ENCODE assay signal across 13 mouse cellular contexts in genomic region chr5:65019109-65019508, GRCm38 (mm10). TPM values are rescaled to one million over a fixed set of nuclear protein-coding genes. Genes with fewer than 3 reads are reported as not detected.
DNase-seq lines count a peak whose midpoint lies in the region; ATAC-seq lines count a peak whose summit lies in the region.
"Had no signal": no experiment of that assay in that cellular context is flagged by ENCODE, and none has a peak within 500 bp of the region (broad histone marks: within the 10 kb centered on the region; RNA-seq: fewer than 3 reads in every experiment).

No protein-coding gene starts in this region.

- WGBS in intestine, embryonic 16.5 days = 81% methylated on average over 8 of the region's 8 CpGs

- H3K4me2 ChIP-seq in intestine, embryonic 16.5 days (ENCODE audit: low read depth, low read length) = no peak overlapping the region
- H3K4me2 ChIP-seq: lung, embryonic 14.5 days; midbrain, embryonic 13.5 days; neural tube, embryonic 12.5 days had no signal

- no peak overlapping the region for H3K9ac ChIP-seq in intestine, embryonic 16.5 days (ENCODE audit: low read depth, low read length)
- H3K9ac ChIP-seq: lung, embryonic 14.5 days; midbrain, embryonic 13.5 days; neural tube, embryonic 12.5 days had no signal

- no peak overlapping the region for H3K27ac ChIP-seq in intestine, embryonic 16.5 days (ENCODE audit: low read length)
- H3K27ac ChIP-seq: heart, embryonic 10.5 days; neural tube, embryonic 12.5 days; stomach, postnatal 0 days had no signal

- no peak overlapping the region for H3K4me3 ChIP-seq in intestine, embryonic 16.5 days (ENCODE audit: low read length)
- H3K4me3 ChIP-seq: heart, embryonic 10.5 days; midbrain, embryonic 13.5 days; neural tube, embryonic 12.5 days had no signal

- no peaks in the 10 kb centered on the region for H3K27me3 ChIP-seq in intestine, embryonic 16.5 days (replicated peaks; ENCODE audit: control insufficient read depth, insufficient read depth, low read length)
- H3K27me3 ChIP-seq: CH12.LX; midbrain, embryonic 13.5 days; neural tube, embryonic 12.5 days had no signal

- ATAC-seq in activated CD4-positive, CD25-positive, alpha-beta regulatory T cell, adult 4 months = peak; percentile 50
- ATAC-seq in megakaryocyte progenitor cell, adult 5-6 weeks (replicated peaks; ENCODE audit: poor library complexity) = peak; percentile 82
- ATAC-seq in intestine, embryonic 16.5 days = no peak

- peak; percentile 14 for DNase-seq in kidney, adult 9 months
- DNase-seq in kidney, adult 8-10 months = no peak
- peak; percentile 69 for DNase-seq in CD4-positive helper T cell, adult 2 months (ENCODE audit: low read depth, low spot score)
- DNase-seq in adipocyte (ENCODE audit: low spot score) = no peak

- H3K4me1 ChIP-seq in intestine, embryonic 16.5 days (ENCODE audit: control insufficient read depth, insufficient read depth, low read length) = no peaks in the 10 kb centered on the region
- H3K4me1 ChIP-seq: heart, embryonic 10.5 days; neural tube, embryonic 12.5 days had no signal

- no peaks in the 10 kb centered on the region for H3K9me3 ChIP-seq in intestine, embryonic 16.5 days (ENCODE audit: control insufficient read depth, low read length)
- H3K9me3 ChIP-seq: heart, embryonic 10.5 days; midbrain, embryonic 13.5 days; neural tube, embryonic 12.5 days had no signal

- H3K36me3 ChIP-seq in intestine, embryonic 16.5 days (ENCODE audit: control insufficient read depth, insufficient read depth, low read length) = peaks cover 8% of the 10 kb centered on the region
- H3K36me3 ChIP-seq: midbrain, embryonic 13.5 days; neural tube, embryonic 12.5 days had no signal

RNA-seq across cellular contexts. Expression of gene Fam114a1, which starts 49.2 kb away (rescaled TPM):
- polyA plus RNA-seq in activated CD4-positive, CD25-positive, alpha-beta regulatory T cell, adult 4 months (2017; shearing (Covaris generic)) = 1 to 10 TPM; 1.7 to 2.2 TPM
- total RNA-seq in megakaryocyte progenitor cell, adult 5-6 weeks (2015) = 5.6 and 7.1 TPM in 2 replicates
- total RNA-seq in megakaryocyte progenitor cell, adult 5-6 weeks (2017) = 5.2 and 7.4 TPM in 2 replicates
- polyA plus RNA-seq in intestine, embryonic 16.5 days (2015; fragmentation: Nextera tagmentation; extraction: Ambion mirVana) = 38.5 and 38.8 TPM in 2 replicates

RNA-seq across cellular contexts. Expression of gene Tlr6, which starts 59.2 kb away (rescaled TPM):
- 1 to 10 TPM; 6.7 to 8.7 TPM for polyA plus RNA-seq in activated CD4-positive, CD25-positive, alpha-beta regulatory T cell, adult 4 months (2017; shearing (Covaris generic))
- 4.5 and 4.8 TPM in 2 replicates for total RNA-seq in megakaryocyte progenitor cell, adult 5-6 weeks (2015)
- 3.0 and 3.7 TPM in 2 replicates for total RNA-seq in megakaryocyte progenitor cell, adult 5-6 weeks (2017)
- 0.54 and 1.1 TPM in 2 replicates for polyA plus RNA-seq in intestine, embryonic 16.5 days (2015; fragmentation: Nextera tagmentation; extraction: Ambion mirVana)

Comparison
In these comparisons a context has a peak if more than half of its experiments do, and no peak if none do; other contexts are left out.
1. DNase-seq: peak in kidney, adult 9 months (single experiment) and CD4-positive helper T cell, adult 2 months (single experiment); none in kidney, adult 8-10 months (0 of 2) and adipocyte (single experiment).
2. RNA of gene Fam114a1, which starts 49.2 kb away (polyA plus RNA-seq): 38.5 to 38.8 TPM in intestine, embryonic 16.5 days; 1.7 to 2.2 TPM in activated CD4-positive, CD25-positive, alpha-beta regulatory T cell, adult 4 months; every median in the first group is over 10 times any median in the second.